Mouse (Mus musculus) kidney, embryonic 15.5 days (tissue): Measurements from ENCODE around the gene Stmn1. TPM values are rescaled to one million over a fixed set of nuclear protein-coding genes. Genes with fewer than 3 reads are reported as not detected.

Source experiments
- microRNA-seq: library from miRNA; unstranded; fragments of <30 nt; microRNA quantifications from one replicate; pipeline ENCODE4, GENCODE M21; 2016
- polyA plus RNA-seq: library from polyadenylated mRNA; unstranded; fragments of >200 nt; fragmentation: Nextera tagmentation; extraction: Ambion mirVana; gene quantifications from 2 replicates; pipeline ENCODE4 v1.2.1, GENCODE M21; 2015

The Stmn1 gene
- polyA plus RNA-seq, 1 experiment from 2014 or later, result 1,708 TPM

Small RNA genes within 50 kb of the gene (microRNA-seq; reads per million reads assigned to microRNA genes)
- gene Gm23634, result 2.1 reads per million, percentile 10 among the genes with 10 or more reads in this experiment

Other genes starting within 250 kb of the Stmn1 start
- gene Catsper4, start 240.9 kb upstream of the Stmn1 start, polyA plus RNA-seq, result 0.30 and 0.55 TPM in 2 replicates
- 7.3 and 8.3 TPM in 2 replicates for gene Cnksr1, start 229.9 kb upstream of the Stmn1 start, polyA plus RNA-seq
- gene E130218I03Rik, start 224.7 kb upstream of the Stmn1 start, polyA plus RNA-seq, result 0.26 and 0.68 TPM in 2 replicates
- gene Zfp593, start 222.7 kb upstream of the Stmn1 start, polyA plus RNA-seq, result 15.6 and 15.8 TPM in 2 replicates
- gene Gm30191, start 221.4 kb upstream of the Stmn1 start, polyA plus RNA-seq, result not detected in 2 replicates
- 10.6 and 12.1 TPM in 2 replicates for gene Grrp1, start 214.2 kb upstream of the Stmn1 start, polyA plus RNA-seq
- gene Pdik1l, start 180.4 kb upstream of the Stmn1 start, polyA plus RNA-seq, result 21.6 TPM in 2 replicates
- 3.7 and 4.4 TPM in 2 replicates for gene Trim63, start 153.2 kb upstream of the Stmn1 start, polyA plus RNA-seq
- 0.73 and 1.1 TPM in 2 replicates for gene Slc30a2, start 125.1 kb upstream of the Stmn1 start, polyA plus RNA-seq
- gene Extl1, start 84.5 kb upstream of the Stmn1 start, polyA plus RNA-seq, result 0.33 and 0.53 TPM in 2 replicates
- gene Pafah2, start 72.0 kb upstream of the Stmn1 start, polyA plus RNA-seq, result 14.0 and 15.7 TPM in 2 replicates
- gene Paqr7, start 28.4 kb downstream of the Stmn1 start, polyA plus RNA-seq, result 3.2 and 3.5 TPM in 2 replicates
- 16.7 and 17.8 TPM in 2 replicates for gene Aunip, start 42.7 kb downstream of the Stmn1 start, polyA plus RNA-seq
- gene Mtfr1l, start 67.1 kb downstream of the Stmn1 start, polyA plus RNA-seq, result 112 and 115 TPM in 2 replicates
- 10.2 and 11.6 TPM in 2 replicates for gene Selenon, start 83.8 kb downstream of the Stmn1 start, polyA plus RNA-seq
- gene Man1c1, start 236.0 kb downstream of the Stmn1 start, polyA plus RNA-seq, result 4.3 and 5.1 TPM in 2 replicates